Mouse (Mus musculus) T-helper 17 cell (primary cell): ENCODE results near the gene Phf3.

Experiments used
- in situ Hi-C, 2 experiments: fragments of 300-600 bp; cut with MboI, MseI; formaldehyde crosslinking; loops; 1 replicate in 1 of 2; 2 replicates in 1 of 2; pipeline ENCODE4 v1.15.1; 2025; ENCODE audit warnings: high pct_unique_total_duplicates in 2 of 2

Gene Phf3

DNA sequence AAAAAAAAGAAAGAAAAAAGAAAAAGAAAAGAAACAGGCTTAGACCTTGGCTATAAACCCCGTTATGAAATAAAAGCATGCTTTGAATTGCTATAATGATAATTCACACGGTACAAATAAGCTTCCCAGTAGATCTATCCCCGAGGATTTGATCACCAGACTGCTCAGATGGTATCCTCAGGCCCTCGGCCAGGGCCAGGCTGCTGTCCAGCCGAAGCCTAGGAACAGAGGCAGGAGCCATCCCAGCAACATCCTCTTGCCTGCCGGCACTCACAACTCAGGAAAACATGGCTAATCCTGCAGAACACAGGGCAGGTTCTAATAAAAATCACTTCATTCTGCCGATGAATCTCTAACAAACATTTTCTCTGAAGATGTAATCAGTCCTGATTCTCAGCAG, 100.9 kb downstream of the Phf3 start:
- in situ Hi-C loops = loop anchor here (5.0 kb wide), 2 partner anchors 374 to 379 kb away; no protein-coding TSS in a partner anchor

DNA sequence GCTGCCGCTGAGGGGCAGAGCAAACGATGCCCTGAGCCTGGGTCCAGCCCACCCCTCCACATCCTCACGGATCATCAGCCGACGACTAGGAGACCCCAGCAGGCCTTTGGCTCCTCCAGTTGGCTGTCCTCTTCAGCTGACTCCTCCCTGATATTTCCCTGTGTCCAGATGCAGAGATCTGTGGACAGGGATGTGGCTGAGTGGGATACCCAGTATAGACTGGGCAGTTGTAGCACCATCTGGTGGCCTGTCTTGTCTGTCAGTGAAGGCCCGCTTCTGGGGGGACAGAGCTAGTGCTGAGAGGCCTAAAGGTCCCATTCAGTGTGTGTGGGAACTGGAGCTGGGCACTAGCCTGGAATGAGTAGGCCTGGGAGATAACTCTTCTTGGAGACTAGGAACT, 101.9 kb downstream of the Phf3 start:
- in situ Hi-C loops = loop anchor here (5.0 kb wide), 2 partner anchors 376 to 381 kb away; no protein-coding TSS in a partner anchor

GRCm38 (mm10) chr1:30770599-30770998, 103.1 kb downstream of the Phf3 start:
- in situ Hi-C loops = loop anchor here (5.0 kb wide), 2 partner anchors 377 to 382 kb away; no protein-coding TSS in a partner anchor

GRCm38 (mm10) chr1:30756794-30757193, 116.9 kb downstream of the Phf3 start:
- in situ Hi-C loops = no loop called here

- in situ Hi-C loops = no loop called here
These were observed 118.1 kb downstream of the Phf3 start for GRCm38 (mm10) chr1:30755453-30756224.
